Mouse (Mus musculus) embryonic facial prominence, embryonic 13.5 days (tissue): Measurements from ENCODE around the gene Ngly1. TPM values are rescaled to one million over a fixed set of nuclear protein-coding genes. Genes with fewer than 3 reads are reported as not detected.
"Not testable (repeated sequence)": the region's sequence is repeated elsewhere in the genome, so short reads cannot be mapped to it uniquely, and the experiment has no call there.

ENCODE experiments used
- ATAC-seq: fragments of 200-750 bp; cut with Nextera tagmentation; 2 replicates; pipeline ENCODE4 v1.8.0; 2017; ENCODE audit warnings: low read depth; ENCODE audit not compliant: insufficient number of reproducible peaks, insufficient read depth, low FRiP score, low TSS enrichment
- H3K27ac ChIP-seq: fragments of 300-500 bp; sonication (generic); 2 replicates; pipeline ENCODE4 v1.5.1; 2015; ENCODE audit warnings: moderate library complexity, mild to moderate bottlenecking, inconsistent platforms
- H3K27me3 ChIP-seq: fragments of 300-500 bp; sonication (generic); 2 replicates; pipeline ENCODE4 v1.6.1; 2015; ENCODE audit warnings: mild to moderate bottlenecking, inconsistent platforms
- H3K36me3 ChIP-seq: fragments of 300-500 bp; sonication (generic); 2 replicates; pipeline ENCODE4 v1.6.1; 2015; ENCODE audit warnings: mild to moderate bottlenecking, inconsistent platforms
- H3K4me1 ChIP-seq: fragments of 300-500 bp; sonication (generic); 2 replicates; pipeline ENCODE4 v1.6.1; 2015; ENCODE audit warnings: inconsistent platforms
- H3K4me2 ChIP-seq: fragments of 300-500 bp; sonication (generic); 2 replicates; pipeline ENCODE4 v1.6.1; 2015; ENCODE audit warnings: moderate library complexity, mild to moderate bottlenecking, inconsistent platforms
- H3K4me3 ChIP-seq: fragments of 300-500 bp; sonication (generic); 2 replicates; pipeline ENCODE4 v1.5.1; 2015; ENCODE audit warnings: mild to moderate bottlenecking, inconsistent platforms
- H3K9ac ChIP-seq: fragments of 300-500 bp; sonication (generic); 2 replicates; pipeline ENCODE4 v1.6.1; 2015; ENCODE audit warnings: mild to moderate bottlenecking, inconsistent platforms
- H3K9me3 ChIP-seq: fragments of 300-500 bp; sonication (generic); 2 replicates; pipeline ENCODE4 v1.6.1; 2016; ENCODE audit warnings: inconsistent platforms
- WGBS: fragments of 180-500 bp; shearing (Covaris S2); methylation state at CpG from one replicate; pipeline ENCODE4 v1.1.7; 2015; ENCODE audit warnings: mixed read lengths; 5-methylcytosine and 5-hydroxymethylcytosine counted together
- polyA plus RNA-seq: library from polyadenylated mRNA; unstranded; fragments of >200 nt; fragmentation: Nextera tagmentation; extraction: Ambion mirVana; gene quantifications from 2 replicates; pipeline ENCODE4 v1.2.1, GENCODE M21; 2015

Ngly1 gene
- polyA plus RNA-seq, 1 experiment from 2014 or later, result 40.2 TPM

DNA sequence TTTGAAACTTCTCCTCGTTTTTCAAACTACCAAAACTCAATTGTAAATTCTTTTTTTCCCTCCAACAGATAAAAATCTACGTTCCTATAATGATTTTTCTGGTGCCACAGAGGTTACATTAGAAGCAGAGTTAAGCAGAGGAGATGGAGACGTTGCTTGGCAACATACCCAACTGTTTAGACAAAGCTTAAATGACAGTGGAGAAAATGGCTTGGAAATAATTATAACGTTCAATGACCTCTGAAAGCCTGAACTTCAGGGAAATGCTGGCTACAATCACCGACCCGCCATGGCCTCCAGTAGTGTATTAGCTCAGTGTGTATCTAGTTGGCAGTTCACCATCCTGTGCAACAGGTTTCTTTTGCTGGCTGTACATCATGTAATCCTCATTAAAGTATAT, 61.7 kb downstream of the Ngly1 start:
- Histone ChIP-seq H3K4me1 (no peaks in the 10 kb centered on the region), H3K4me3 (no peak overlapping the region), H3K27ac (no peak overlapping the region), H3K9me3 (no peaks in the 10 kb centered on the region), H3K9ac (no peak overlapping the region), H3K27me3 (no peaks in the 10 kb centered on the region), H3K36me3 (peaks cover 7% of the 10 kb centered on the region; the same call in 1 of the 2 replicates), H3K4me2 (no peak overlapping the region)
- no peak for ATAC-seq
- 34% methylated on average over 6 of the region's 6 CpGs for WGBS

DNA sequence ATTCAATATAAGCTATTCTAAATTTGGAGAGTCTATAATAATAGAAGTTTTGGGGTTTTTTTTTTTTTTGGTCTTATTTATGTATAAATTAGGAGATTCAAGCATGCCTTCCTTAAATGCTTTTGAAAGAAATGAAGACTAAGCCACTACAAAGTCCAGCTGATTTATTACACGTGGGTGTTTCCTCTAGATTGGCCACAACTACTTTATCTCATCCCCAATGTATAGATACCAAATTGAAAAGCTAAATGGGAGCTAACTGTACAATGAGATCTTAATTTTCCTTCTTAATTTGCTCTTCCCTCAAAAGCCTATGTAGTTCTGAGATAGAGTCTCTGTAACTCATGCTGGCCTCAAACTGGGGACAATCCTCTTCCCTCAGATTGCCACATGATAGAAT, 63.5 kb downstream of the Ngly1 start:
- H3K9ac ChIP-seq, result no peak overlapping the region
- H3K4me2 ChIP-seq, result no peak overlapping the region
- no peak overlapping the region for H3K27ac ChIP-seq
- H3K4me1 ChIP-seq, result no peaks in the 10 kb centered on the region
- no peaks in the 10 kb centered on the region for H3K9me3 ChIP-seq
- H3K27me3 ChIP-seq, result no peaks in the 10 kb centered on the region
- no peak for ATAC-seq
- 77% methylated on average over 1 of the region's 1 CpGs for WGBS
- no peak overlapping the region for H3K4me3 ChIP-seq
- peaks cover 1% of the 10 kb centered on the region; the same call in 1 of the 2 replicates for H3K36me3 ChIP-seq

DNA sequence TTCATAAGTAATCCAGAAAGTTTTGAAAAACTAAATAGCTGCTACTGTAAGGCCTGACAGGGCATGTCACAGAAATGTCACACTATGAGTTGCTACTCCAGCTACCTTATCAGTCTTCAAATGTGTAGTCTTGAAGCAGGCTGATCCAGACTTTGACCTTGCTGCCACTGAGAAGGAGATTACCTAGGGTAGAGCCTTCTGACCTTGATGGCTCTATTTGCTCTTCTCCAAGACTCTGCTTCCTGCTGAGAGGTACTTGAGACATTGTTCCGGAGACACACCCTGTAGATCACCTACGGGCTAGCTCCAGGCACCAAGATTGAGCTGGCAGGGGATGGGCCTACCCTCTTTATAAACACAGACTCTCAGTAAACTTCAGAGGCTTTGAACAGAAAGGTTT, 64.0 kb downstream of the Ngly1 start:
- H3K27ac ChIP-seq, H3K9ac ChIP-seq, H3K4me2 ChIP-seq, H3K27me3 ChIP-seq, H3K4me1 ChIP-seq, ATAC-seq, H3K4me3 ChIP-seq, H3K36me3 ChIP-seq, H3K9me3 ChIP-seq: not testable (repeated sequence)
- WGBS, result 83% methylated on average over 2 of the region's 2 CpGs

DNA sequence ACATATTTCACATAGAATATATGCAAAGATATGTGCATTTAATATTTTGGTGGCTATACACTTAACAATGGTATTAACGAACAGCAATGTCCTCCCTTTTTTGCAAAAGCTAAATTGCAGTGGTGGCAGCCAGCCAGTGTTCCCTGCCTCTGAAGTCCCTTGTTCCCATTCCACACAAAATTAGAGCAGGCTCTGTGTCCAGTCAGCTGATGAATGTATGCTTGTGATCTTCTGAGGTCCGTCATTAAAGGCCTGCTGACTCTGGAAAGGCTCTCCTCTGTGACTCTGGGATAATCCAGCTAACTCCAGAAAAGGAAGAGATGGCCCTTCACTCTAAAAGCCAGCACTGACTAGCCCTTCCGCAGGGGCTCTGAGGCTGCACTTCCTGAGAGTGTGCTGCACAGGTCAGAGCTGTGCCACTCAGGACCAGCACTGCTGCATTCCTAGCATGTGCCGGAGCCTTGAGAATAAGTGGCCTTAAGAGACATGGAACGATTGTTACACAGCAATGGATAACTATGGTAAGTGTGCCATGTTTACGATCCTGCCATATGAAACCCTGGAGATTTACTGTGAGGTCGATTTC, 64.9 kb downstream of the Ngly1 start:
- WGBS, result 68% methylated on average over 7 of the region's 7 CpGs
- no peak overlapping the region for H3K4me2 ChIP-seq
- H3K27me3 ChIP-seq, result no peaks in the 10 kb centered on the region
- H3K9ac ChIP-seq, result no peak overlapping the region
- H3K4me3 ChIP-seq, result no peak overlapping the region
- H3K9me3 ChIP-seq, result no peaks in the 10 kb centered on the region
- H3K4me1 ChIP-seq, result no peaks in the 10 kb centered on the region
- no peaks in the 10 kb centered on the region; the same call in 1 of the 2 replicates for H3K36me3 ChIP-seq
- no peak overlapping the region; the same call in 1 of the 2 replicates for H3K27ac ChIP-seq
- ATAC-seq, result no peak

DNA sequence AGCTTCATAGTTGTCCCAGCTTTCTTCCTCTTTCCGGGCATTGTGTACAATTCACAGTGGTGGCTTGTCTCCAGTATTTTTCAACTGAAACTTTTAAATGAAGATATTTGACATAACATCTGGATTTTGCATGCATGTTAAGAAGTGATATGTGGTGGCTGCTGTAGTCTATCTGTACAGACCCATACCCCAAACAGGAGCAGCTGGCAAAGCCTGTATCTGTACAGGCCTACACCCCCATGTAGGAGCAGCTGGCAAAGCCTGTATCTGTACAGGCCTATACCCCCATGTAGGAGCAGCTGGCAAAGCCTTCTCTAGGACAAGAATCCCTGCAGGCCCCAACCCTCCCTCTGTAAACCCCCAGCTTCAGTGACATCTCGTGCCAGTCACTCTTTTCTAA, 65.8 kb downstream of the Ngly1 start:
- Histone ChIP-seq H3K27ac (no peak overlapping the region), H3K9ac (no peak overlapping the region), H3K4me2 (no peak overlapping the region), H3K27me3 (no peaks in the 10 kb centered on the region), H3K36me3 (no peaks in the 10 kb centered on the region; the same call in 1 of the 2 replicates), H3K4me1 (no peaks in the 10 kb centered on the region), H3K9me3 (no peaks in the 10 kb centered on the region), H3K4me3 (no peak overlapping the region)
- 79% methylated on average over 2 of the region's 2 CpGs for WGBS
- no peak for ATAC-seq

DNA sequence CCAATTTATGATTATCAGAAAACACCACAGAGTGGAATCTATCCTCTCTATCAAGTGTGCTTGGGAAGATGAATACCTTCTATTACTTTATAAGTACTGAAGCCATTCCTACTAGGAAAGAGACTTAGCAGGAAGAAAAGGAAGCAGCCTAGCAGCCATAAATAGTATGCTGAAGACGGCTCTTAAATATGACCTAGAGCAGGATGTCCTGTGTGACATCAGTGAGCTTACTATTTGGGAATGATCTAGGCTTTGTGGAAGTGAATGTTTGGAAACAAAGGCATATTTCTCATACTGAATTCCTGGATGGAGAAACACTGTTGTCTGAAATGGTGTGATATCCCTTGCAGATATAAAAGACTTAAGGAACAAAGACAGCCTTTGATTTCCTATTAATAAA, 67.6 kb downstream of the Ngly1 start:
- Histone ChIP-seq H3K9ac (no peak overlapping the region), H3K4me3 (no peak overlapping the region), H3K4me1 (no peaks in the 10 kb centered on the region), H3K9me3 (no peaks in the 10 kb centered on the region), H3K27me3 (no peaks in the 10 kb centered on the region), H3K27ac (no peak overlapping the region), H3K36me3 (no peaks in the 10 kb centered on the region; the same call in 1 of the 2 replicates), H3K4me2 (no peak overlapping the region)
- ATAC-seq, result no peak
- 72% methylated on average over 1 of the region's 1 CpGs for WGBS

DNA sequence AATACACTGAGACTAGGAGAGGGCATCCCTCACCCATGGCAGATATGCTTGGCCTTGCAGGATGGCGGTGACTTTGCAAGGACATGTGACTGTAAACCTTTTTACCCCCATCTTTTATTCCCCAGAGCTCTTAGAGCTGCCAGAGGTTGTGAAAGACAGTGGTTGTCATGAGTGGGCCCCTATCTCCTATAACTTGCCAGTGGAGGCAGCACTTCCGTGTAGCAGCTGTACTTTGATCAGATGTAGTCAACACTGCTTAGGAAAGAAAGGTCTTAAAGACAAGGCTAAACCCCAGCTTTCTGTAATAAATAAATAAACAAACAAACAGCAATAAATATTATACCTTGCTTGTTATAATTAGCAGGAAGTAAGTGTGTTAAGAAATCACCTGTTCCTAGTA, 70.7 kb downstream of the Ngly1 start:
- 87% methylated on average over 2 of the region's 2 CpGs for WGBS
- H3K9ac ChIP-seq, result no peak overlapping the region
- H3K27me3 ChIP-seq, result no peaks in the 10 kb centered on the region
- H3K27ac ChIP-seq, result no peak overlapping the region
- H3K4me3 ChIP-seq, result no peak overlapping the region
- H3K4me1 ChIP-seq, result no peaks in the 10 kb centered on the region
- ATAC-seq, result no peak
- H3K4me2 ChIP-seq, result no peak overlapping the region
- H3K9me3 ChIP-seq, result no peaks in the 10 kb centered on the region
- no peaks in the 10 kb centered on the region for H3K36me3 ChIP-seq

DNA sequence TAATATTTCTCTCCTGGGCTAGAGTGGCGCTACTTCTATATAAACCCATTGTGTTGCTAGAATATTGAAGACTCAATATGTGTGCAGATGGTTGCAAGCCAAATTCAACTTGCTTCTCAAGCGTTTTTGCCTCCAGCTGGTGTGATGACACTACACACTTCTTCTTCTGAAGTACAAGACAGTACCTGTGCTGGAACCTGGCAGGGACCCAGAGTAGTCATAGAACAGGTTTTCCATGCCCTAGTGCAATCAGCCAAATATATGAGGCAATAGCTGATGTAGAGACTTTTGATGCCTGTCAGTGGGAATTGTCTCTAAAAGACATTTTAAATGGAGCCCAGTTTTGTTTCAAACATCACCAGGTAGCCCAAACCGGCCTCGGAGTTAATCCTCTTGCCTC, 75.3 kb downstream of the Ngly1 start:
- H3K27ac ChIP-seq, result no peak overlapping the region
- H3K27me3 ChIP-seq, result no peaks in the 10 kb centered on the region
- H3K9ac ChIP-seq, result no peak overlapping the region
- WGBS, result 72% methylated on average over 4 of the region's 4 CpGs
- ATAC-seq, result no peak
- peaks cover 11% of the 10 kb centered on the region for H3K4me1 ChIP-seq
- H3K4me3 ChIP-seq, result no peak overlapping the region
- no peaks in the 10 kb centered on the region for H3K9me3 ChIP-seq
- no peak overlapping the region for H3K4me2 ChIP-seq
- H3K36me3 ChIP-seq, result no peaks in the 10 kb centered on the region

DNA sequence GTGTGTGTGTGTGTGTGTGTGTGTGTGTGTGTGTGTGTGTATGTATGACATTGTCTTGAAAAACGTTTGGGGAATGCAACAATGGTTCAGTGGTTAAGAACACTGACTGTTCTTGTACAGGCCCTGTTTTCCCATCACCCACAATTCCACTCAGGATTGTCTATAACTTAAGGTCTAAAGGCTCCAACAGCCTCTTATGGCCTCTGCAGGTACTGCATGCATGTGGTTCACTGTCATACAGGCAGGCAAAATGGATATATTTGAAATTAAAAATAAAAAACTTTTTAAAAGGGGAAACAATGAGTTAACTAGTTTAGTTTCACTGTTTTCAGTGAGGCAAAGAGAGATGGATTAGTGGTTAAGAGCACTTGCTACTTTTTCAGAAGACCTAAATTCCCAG, 76.1 kb downstream of the Ngly1 start:
- Histone ChIP-seq H3K27me3 (no peaks in the 10 kb centered on the region), H3K4me3 (no peak overlapping the region), H3K4me1 (peaks cover 12% of the 10 kb centered on the region), H3K4me2 (no peak overlapping the region), H3K36me3 (no peaks in the 10 kb centered on the region), H3K9ac (no peak overlapping the region), H3K27ac (no peak overlapping the region), H3K9me3 (no peaks in the 10 kb centered on the region)
- 36% methylated on average over 1 of the region's 1 CpGs for WGBS
- no peak for ATAC-seq

DNA sequence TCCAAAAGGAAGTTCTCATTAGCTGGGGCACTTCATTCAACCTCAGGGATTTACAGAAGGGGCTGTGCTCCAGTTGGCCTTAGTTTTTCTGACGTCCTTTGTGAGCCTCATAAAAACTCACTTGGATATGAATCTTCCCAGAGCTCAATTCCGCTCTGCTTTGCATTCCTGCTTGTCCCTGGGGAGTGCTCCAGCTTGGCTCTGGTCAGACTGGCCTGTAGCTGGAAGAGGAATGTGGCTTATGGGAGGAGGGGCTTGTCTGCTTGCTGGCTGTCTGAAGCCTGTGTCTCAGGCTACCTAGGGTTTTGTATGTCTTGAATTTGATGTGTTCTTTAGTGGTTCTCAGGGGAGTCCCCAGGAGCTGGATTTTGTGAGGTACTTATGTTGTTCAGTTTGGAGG, 79.5 kb downstream of the Ngly1 start:
- Histone ChIP-seq H3K27me3 (no peaks in the 10 kb centered on the region), H3K4me2 (no peak overlapping the region), H3K9me3 (no peaks in the 10 kb centered on the region), H3K36me3 (no peaks in the 10 kb centered on the region), H3K4me1 (peaks cover 12% of the 10 kb centered on the region), H3K27ac (peak overlapping the region; percentile 64), H3K4me3 (no peak overlapping the region), H3K9ac (no peak overlapping the region)
- 6% methylated on average over 2 of the region's 2 CpGs for WGBS
- 0 out of 2 replicates have a peak, but pooled peaks have one; percentile 33 for ATAC-seq

DNA sequence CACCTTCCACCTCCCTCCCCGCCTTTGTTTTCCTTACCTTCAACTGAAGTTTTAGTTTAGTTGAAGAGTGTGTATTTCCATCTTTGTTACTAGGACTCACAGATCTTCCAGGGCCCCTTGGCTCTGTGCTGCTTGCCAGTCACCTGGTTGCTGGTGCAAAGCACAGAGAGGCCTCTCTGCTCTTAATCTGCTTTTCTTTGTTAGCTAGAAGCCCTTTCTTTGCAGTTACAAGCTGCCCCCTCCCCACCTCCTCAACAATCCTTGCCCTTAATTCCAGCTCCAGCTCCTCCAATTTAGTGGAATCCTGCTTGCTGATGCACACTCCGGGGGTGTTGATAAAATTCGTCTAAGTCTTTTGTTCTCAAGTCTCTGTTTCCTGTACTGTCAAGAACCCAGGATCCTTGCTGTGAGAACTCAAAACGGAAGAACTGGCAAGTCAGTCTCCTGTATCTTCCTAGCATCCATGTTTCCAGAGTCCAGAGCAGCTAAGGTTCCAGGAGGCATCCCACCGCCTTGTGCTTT, 79.9 kb downstream of the Ngly1 start:
- Histone ChIP-seq H3K4me1 (peaks cover 12% of the 10 kb centered on the region), H3K27me3 (no peaks in the 10 kb centered on the region), H3K27ac (peak overlapping the region; percentile 64), H3K9ac (0 out of 2 replicates have a peak overlapping the region, but pooled peaks have one; percentile 11), H3K36me3 (no peaks in the 10 kb centered on the region), H3K4me3 (no peak overlapping the region), H3K9me3 (no peaks in the 10 kb centered on the region), H3K4me2 (no peak overlapping the region)
- ATAC-seq, result no peak
- 28% methylated on average over 5 of the region's 5 CpGs for WGBS

DNA sequence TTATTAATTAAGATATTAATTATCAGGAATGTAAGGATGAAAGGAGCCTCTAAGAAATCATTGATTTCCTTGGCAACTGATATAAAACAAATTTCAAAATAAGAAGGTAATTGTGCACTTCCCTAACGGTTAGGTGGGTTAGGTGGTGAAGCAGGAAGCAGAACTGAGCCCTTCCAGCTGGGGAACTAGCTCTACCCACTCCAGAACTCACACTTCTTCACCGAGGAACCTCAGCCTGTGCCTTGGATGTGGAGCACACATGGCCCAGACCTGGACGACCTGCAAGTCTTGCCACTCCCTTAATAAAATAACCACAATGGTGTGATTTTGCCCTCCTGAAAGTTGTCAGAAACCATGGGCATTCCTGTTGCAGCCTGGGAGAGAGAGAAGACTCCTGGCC, 80.7 kb downstream of the Ngly1 start:
- Histone ChIP-seq H3K27me3 (no peaks in the 10 kb centered on the region), H3K36me3 (no peaks in the 10 kb centered on the region), H3K9ac (no peak overlapping the region), H3K4me3 (no peak overlapping the region), H3K27ac (no peak overlapping the region), H3K4me2 (no peak overlapping the region), H3K4me1 (peaks cover 12% of the 10 kb centered on the region), H3K9me3 (no peaks in the 10 kb centered on the region)
- no peak for ATAC-seq
- WGBS, result 59% methylated on average over 3 of the region's 3 CpGs
